Mouse (Mus musculus): ENCODE measurements around the gene Tek.

DNA sequence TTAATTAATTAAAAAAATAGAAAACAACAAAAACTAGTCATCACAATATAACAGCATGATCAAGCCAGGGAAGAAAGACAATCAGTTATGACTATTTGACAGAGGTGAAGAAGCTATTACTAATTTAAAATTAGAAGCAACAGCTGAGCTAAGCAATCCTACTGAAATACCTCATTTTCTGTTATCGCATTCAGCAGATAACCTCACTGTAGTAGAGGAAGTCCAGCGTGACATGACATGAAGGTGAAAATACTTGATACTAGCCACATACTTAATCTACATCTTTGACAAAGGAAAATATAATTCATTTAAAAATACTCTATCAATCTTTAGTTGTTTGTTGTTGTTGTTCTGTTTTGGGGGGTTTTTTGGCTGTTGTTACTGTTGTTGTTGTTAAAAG, 28.1 kb upstream of the Tek start:
- no peak for TF ChIP-seq POLR2A (IDR thresholded peaks at IDR 0.05; ENCODE audit: borderline replicate concordance, low read depth, low read length)
- TF ChIP-seq CTCF (IDR thresholded peaks at IDR 0.05; ENCODE audit: low read depth, low read length): no peak
